Mouse (Mus musculus) limb, embryonic 14.5 days (tissue): ENCODE measurements around the gene Khsrp. TPM values are rescaled to one million over a fixed set of nuclear protein-coding genes. Genes with fewer than 3 reads are reported as not detected.

Source experiments
- ATAC-seq: fragments of 200-750 bp; cut with Nextera tagmentation; 2 replicates; pipeline ENCODE4 v1.8.0; 2017; ENCODE audit warnings: low read depth, moderate number of reproducible peaks, moderate TSS enrichment; ENCODE audit not compliant: low FRiP score
- DNase-seq: peaks from one replicate; pipeline ENCODE4 v3.0.0-alpha.2; 2015; ENCODE audit warnings: low spot score
- H3K27ac ChIP-seq: fragments of 300-500 bp; sonication (generic); replicated peaks from 2 replicates; pipeline ENCODE4 v1.5.1; 2014; ENCODE audit warnings: low read depth, mild to moderate bottlenecking, low read length, moderate library complexity, mixed read lengths
- H3K27me3 ChIP-seq: fragments of 300-500 bp; sonication (generic); 2 replicates; pipeline ENCODE4 v1.6.1; 2014; ENCODE audit warnings: low read length, mixed read lengths; ENCODE audit not compliant: control insufficient read depth, insufficient read depth
- H3K36me3 ChIP-seq: fragments of 300-500 bp; sonication (generic); 2 replicates; pipeline ENCODE4 v1.6.1; 2014; ENCODE audit warnings: mild to moderate bottlenecking, low read length, moderate library complexity, mixed read lengths; ENCODE audit not compliant: control insufficient read depth, insufficient read depth
- H3K4me1 ChIP-seq: fragments of 300-500 bp; sonication (generic); 2 replicates; pipeline ENCODE4 v1.6.1; 2014; ENCODE audit warnings: antibody characterized with exemption, low read length, mixed read lengths; ENCODE audit not compliant: control insufficient read depth, insufficient read depth
- H3K4me2 ChIP-seq: fragments of 300-500 bp; sonication (generic); replicated peaks from 2 replicates; pipeline ENCODE4 v1.6.1; 2014; ENCODE audit warnings: low read depth, mild to moderate bottlenecking, low read length, moderate library complexity; ENCODE audit not compliant: severe bottlenecking
- H3K4me3 ChIP-seq: fragments of 300-500 bp; sonication (generic); replicated peaks from 2 replicates; pipeline ENCODE4 v1.5.1; 2014; ENCODE audit warnings: low read length
- H3K9ac ChIP-seq: fragments of 300-500 bp; sonication (generic); 2 replicates; pipeline ENCODE4 v1.6.1; 2014; ENCODE audit warnings: mild to moderate bottlenecking, low read depth, low read length, moderate library complexity; ENCODE audit not compliant: severe bottlenecking
- H3K9me3 ChIP-seq: fragments of 300-500 bp; sonication (generic); 2 replicates; pipeline ENCODE4 v1.6.1; 2016; ENCODE audit warnings: low read length; ENCODE audit not compliant: control insufficient read depth
- POLR2A ChIP-seq: fragments of 200-500 bp; IDR thresholded peaks from 2 replicates; pipeline ENCODE4 v1.8.0; 2012; ENCODE audit warnings: inconsistent platforms, mild to moderate bottlenecking, moderate library complexity, borderline replicate concordance; ENCODE audit not compliant: insufficient read depth, insufficient read length; ENCODE audit errors: extremely low read depth
- WGBS: fragments of 180-500 bp; shearing (Covaris S2); extraction: QIAGEN DNeasy Blood & Tissue Kit; methylation state at CpG from one replicate; pipeline ENCODE4 v1.1.7; 2014; 5-methylcytosine and 5-hydroxymethylcytosine counted together
- polyA plus RNA-seq, 2 experiments: library from polyadenylated mRNA; depleted of rRNA in 1 of 2; stranded (reverse) in 1 of 2; unstranded in 1 of 2; fragments of >200 nt; fragmentation: Nextera tagmentation in 1 of 2; extraction: Ambion mirVana in 1 of 2; gene quantifications; 2 replicates each; pipeline versions ENCODE4 v1.2.1 to v1.2.3; 2012 to 2014

The Khsrp gene
- polyA plus RNA-seq, 2 experiments: 49.5 to 115 TPM

- H3K27ac ChIP-seq: no peak overlapping the region
- ATAC-seq (no peak), DNase-seq (no peak)
- H3K27me3 ChIP-seq: no peaks in the 10 kb centered on the region
- no peak for TF ChIP-seq POLR2A
- peaks cover 14% of the 10 kb centered on the region; the same call in 1 of the 2 replicates for H3K4me1 ChIP-seq
- H3K9me3 ChIP-seq: no peaks in the 10 kb centered on the region
- H3K9ac ChIP-seq: no peak overlapping the region
- no peak overlapping the region for H3K4me2 ChIP-seq
- 91% methylated on average over 8 of the region's 8 CpGs for WGBS
- H3K4me3 ChIP-seq: no peak overlapping the region
- H3K36me3 ChIP-seq: peaks cover 57% of the 10 kb centered on the region
Measured at GRCm38 (mm10) chr17:56995046-56995445, 36.3 kb downstream of the Khsrp start.

GRCm38 (mm10) chr17:56990966-56991365 lies 40.4 kb downstream of the Khsrp start:
- WGBS: 71% methylated on average over 2 of the region's 2 CpGs
- Histone ChIP-seq H3K4me3 (peak overlapping the region; percentile 91), H3K27ac (no peak overlapping the region), H3K4me2 (peak overlapping the region; percentile 86), H3K36me3 (peaks cover 42% of the 10 kb centered on the region), H3K9me3 (no peaks in the 10 kb centered on the region), H3K9ac (peak overlapping the region; percentile 87), H3K27me3 (no peaks in the 10 kb centered on the region), H3K4me1 (peaks cover 5% of the 10 kb centered on the region; the same call in 1 of the 2 replicates)
- no peak for TF ChIP-seq POLR2A
- ATAC-seq: no peak
- DNase-seq: no peak

GRCm38 (mm10) chr17:56990115-56990746 lies 41.1 kb downstream of the Khsrp start, which contains the start of gene Clpp:
Gene Clpp (plus strand): TSS chr17:56990305.
- peaks cover 5% of the 10 kb centered on the region; the same call in 1 of the 2 replicates for H3K4me1 ChIP-seq
- DNase-seq (peak; percentile 96), ATAC-seq (peak; percentile 97)
- peak within 1 kb of the TSS; percentile 91 for H3K4me3 ChIP-seq
- H3K36me3 ChIP-seq: peaks cover 35% of the 10 kb centered on the region
- H3K27ac ChIP-seq: peak within 1 kb of the TSS; percentile 55; the same call in 1 of the 2 replicates
- peak within 1 kb of the TSS; percentile 86 for H3K4me2 ChIP-seq
- H3K27me3 ChIP-seq: no peaks in the 10 kb centered on the region
- H3K9me3 ChIP-seq: no peaks in the 10 kb centered on the region
- WGBS: under 1% methylated on average over 52 of the region's 52 CpGs
- H3K9ac ChIP-seq: peak within 1 kb of the TSS; percentile 87
- peak; percentile 93 for TF ChIP-seq POLR2A

GRCm38 (mm10) chr17:56989467-56990114 lies 41.7 kb downstream of the Khsrp start:
- Histone ChIP-seq H3K4me2 (peak overlapping the region; percentile 86), H3K4me3 (peak overlapping the region; percentile 91), H3K27ac (peak overlapping the region; percentile 55; the same call in 1 of the 2 replicates), H3K4me1 (peaks cover 5% of the 10 kb centered on the region; the same call in 1 of the 2 replicates), H3K9me3 (no peaks in the 10 kb centered on the region), H3K36me3 (peaks cover 29% of the 10 kb centered on the region), H3K27me3 (no peaks in the 10 kb centered on the region), H3K9ac (peak overlapping the region; percentile 87)
- ATAC-seq (peak; percentile 93), DNase-seq (peak; percentile 90)
- WGBS: 4% methylated on average over 25 of the region's 25 CpGs
- no peak for TF ChIP-seq POLR2A

- no peaks in the 10 kb centered on the region for H3K27me3 ChIP-seq
- peak overlapping the region; percentile 91 for H3K4me3 ChIP-seq
- DNase-seq: no peak
- no peak for TF ChIP-seq POLR2A
- H3K9ac ChIP-seq: no peak overlapping the region
- peaks cover 22% of the 10 kb centered on the region for H3K36me3 ChIP-seq
- H3K9me3 ChIP-seq: no peaks in the 10 kb centered on the region
- WGBS: 71% methylated on average over 7 of the region's 7 CpGs
- no peak for ATAC-seq
- no peak overlapping the region for H3K27ac ChIP-seq
- peak overlapping the region; percentile 86 for H3K4me2 ChIP-seq
- peaks cover 5% of the 10 kb centered on the region; the same call in 1 of the 2 replicates for H3K4me1 ChIP-seq
Measured at GRCm38 (mm10) chr17:56988921-56989430, 42.3 kb downstream of the Khsrp start.
